Mouse (Mus musculus): ENCODE data around the gene Gdi2. TPM values are rescaled to one million over a fixed set of nuclear protein-coding genes. Genes with fewer than 3 reads are reported as not detected.
A peak's percentile ranks its signal among the peaks of the same experiment; 100 is the strongest.
"Not testable (repeated sequence)": the region's sequence is repeated elsewhere in the genome, so short reads cannot be mapped to it uniquely, and the experiment has no call there.

The Gdi2 gene
- 171 and 217 TPM in 2 replicates for polyA plus RNA-seq (2012; rRNA removed)

DNA sequence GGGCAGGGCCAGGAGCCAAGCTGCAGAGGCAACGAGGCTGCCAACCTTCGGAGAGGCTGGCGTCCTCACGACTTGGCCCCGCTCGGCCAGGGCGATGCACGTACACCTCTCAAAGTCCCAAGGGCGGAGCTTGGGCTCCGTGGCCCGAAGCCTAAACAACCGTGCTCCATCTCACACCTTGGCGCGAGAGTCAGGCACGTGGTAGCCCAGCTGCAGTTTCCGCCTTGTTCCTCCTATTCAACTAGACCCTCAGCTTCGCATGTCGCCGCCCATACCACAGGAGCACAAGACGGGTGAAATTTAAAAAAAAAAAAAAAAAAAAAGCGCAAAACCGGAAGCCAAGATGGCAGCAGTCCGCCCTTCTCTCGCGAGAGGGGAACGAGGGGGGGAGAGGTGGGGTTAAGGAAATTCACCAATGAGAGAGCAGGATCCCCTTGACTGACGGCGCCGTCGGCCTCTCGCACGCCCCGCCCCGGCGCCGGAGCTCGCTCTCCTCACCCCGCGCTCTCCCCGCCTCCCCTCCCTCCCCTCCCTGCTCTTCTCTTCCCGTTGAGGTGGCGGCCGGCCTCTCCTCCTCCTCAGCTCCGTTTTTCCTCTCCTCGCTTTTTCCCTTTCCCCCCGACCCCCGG is at the start of gene Gdi2:
TSS of gene Gdi2 (plus strand) at position 470 of the 629 bp plus-strand sequence.
- DNase-seq (ENCODE audit: low read depth, low spot score), result peak; percentile 88
- under 1% methylated on average over 43 of the region's 47 CpGs for WGBS

DNA sequence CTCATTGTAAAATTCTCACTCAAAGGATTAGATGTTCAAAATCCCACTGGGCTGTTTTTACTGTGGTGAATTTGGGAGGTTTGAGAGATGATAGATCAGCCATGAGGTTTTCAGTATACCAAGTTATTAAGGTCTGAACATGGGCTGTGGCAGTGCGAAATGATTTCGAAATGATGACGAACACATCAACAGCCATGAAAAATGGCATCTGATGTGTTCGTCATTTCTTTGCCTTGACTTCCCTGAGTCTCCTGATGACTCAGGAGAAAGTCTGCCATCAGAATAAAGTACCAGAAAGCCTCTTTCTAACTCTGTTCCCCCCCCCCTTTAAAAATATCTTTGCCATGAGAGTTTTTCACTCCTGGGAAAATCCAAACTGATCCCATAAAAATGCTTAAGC is 42.3 kb upstream of the Gdi2 start:
- WGBS, result 89% methylated on average over 4 of the region's 4 CpGs
- DNase-seq (ENCODE audit: low read depth, low spot score), result no peak

DNA sequence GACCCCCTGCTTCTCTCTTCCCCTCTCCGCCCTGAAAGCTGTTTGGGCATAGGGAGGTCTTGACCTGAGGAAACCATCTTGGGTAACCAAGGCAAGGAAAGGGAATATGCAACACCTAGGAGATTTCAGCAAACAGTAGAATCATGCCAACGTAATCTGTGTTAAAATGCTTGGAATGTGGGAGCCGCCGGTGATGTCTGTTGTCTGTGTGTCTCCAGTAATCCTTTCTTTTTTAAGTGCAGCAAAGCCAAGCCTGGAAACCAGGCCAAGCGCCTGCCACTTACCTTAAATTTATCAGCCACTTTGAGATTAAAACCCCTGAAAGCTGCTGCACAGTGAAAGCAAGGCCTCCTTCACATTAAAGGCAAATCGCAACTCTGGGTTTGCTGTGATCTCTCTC is 36.8 kb upstream of the Gdi2 start:
- 83% methylated on average over 6 of the region's 6 CpGs for WGBS
- DNase-seq (ENCODE audit: low read depth, low spot score), result not testable (repeated sequence)

DNA sequence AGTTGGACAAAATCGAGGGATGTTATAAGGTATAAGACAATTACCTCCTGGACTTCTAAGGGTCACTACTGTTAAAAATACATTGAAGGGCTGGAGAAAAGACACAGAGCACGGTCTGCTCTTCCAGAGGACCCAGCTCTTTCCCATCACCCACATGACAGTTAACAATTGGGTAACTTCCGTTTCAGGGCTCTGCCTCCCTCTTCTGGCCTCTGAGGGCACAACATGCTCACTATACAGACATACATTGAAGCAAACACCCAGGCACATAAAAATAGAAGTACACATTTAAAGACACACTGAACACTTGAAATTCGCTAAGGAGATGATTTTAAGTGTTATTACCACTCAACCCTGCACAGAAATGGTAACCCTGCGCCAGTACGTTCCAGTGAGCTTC is 22.5 kb upstream of the Gdi2 start:
- WGBS, result 84% methylated on average over 6 of the region's 6 CpGs
- DNase-seq (ENCODE audit: low read depth, low spot score), result not testable (repeated sequence)

DNA sequence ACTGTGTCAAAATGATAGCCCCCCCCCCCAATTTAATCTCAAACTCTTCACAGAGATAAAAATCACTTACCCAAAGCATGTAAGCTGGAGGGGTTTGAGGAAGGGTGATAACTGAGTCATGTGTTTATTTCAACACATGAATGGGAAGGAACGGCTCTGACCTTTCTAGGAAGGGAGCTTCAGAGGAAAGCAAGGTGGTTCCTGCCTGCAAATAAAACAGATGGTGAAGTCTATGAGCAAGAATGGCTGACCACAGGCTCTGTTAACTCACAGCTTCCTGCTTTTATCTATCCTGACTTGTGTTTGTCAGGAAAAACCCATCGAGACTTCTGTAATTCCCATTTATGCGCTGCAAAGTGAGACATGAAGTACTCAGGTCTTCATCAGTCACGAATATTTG is 18.5 kb upstream of the Gdi2 start:
- WGBS, result 60% methylated on average over 4 of the region's 4 CpGs
- not testable (repeated sequence) for DNase-seq (ENCODE audit: low read depth, low spot score)

DNA sequence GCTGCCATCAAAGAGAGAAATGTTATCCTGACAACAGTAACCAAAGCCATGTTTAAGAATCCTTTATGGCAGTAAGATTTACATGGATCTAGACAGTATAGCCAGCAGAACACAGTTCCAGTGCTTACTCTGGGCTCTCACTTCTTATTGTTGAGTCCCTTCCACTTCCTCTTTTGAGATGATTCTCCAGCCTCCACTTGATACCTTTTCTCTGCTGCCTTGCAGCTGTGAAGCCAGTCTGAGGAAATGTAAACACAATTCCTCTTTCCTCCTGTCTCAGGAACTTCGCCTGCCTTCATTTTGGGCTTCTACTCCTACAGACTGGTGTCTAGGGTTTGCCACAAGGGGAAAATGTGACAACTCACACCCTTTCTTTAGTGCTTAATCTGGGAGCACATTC is 17.9 kb upstream of the Gdi2 start:
- 21% methylated on average over 1 of the region's 1 CpGs for WGBS
- not testable (repeated sequence) for DNase-seq (ENCODE audit: low read depth, low spot score)

DNA sequence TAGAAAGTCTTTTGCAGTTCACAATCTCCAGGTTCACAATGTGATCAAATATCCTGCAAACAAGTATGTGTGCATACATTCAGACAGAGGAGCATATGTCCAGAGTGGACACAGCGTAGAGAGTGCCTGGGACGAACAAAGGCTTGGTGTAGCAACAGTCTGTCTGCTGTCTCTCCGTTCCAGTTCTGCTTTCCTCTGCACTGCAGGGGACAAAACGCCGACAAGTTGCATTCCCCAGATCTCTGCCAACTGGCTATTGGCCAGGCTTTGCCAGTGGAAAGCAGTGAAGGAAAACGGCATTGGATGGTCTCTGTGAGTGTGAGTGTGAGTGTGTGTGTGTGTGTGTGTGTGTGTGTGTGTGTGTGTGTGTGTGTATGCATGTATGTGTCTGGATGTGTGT is 14.4 kb upstream of the Gdi2 start:
- DNase-seq (ENCODE audit: low read depth, low spot score), result no peak
- 45% methylated on average over 6 of the region's 6 CpGs for WGBS

- no peak for DNase-seq (ENCODE audit: low read depth, low spot score)
- WGBS, result 86% methylated on average over 1 of the region's 1 CpGs
Observed at GRCm38 (mm10) chr13:3523946-3524345, 13.9 kb upstream of the Gdi2 start.

DNA sequence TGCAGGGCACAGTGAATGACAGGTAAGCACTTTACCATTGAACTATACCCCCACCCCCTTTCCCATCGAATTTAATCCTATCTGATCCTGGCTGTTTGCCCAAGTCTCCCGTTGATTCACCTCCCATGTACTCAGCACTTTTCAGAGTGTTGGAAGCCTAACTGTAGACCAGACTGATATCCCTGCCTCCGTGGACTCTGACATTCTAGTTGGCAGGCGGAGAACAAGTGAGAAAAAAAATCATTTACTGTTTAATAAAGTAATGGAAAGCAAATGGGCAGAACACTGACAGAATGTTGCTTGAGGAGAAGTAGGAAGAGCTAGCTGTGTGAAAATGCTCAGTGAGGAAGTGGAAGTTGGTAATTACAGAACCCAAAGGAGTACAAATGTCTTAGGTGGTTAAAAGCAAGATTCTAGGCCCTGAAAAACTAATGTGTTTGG is 12.2 kb upstream of the Gdi2 start:
- no peak for DNase-seq (ENCODE audit: low read depth, low spot score)
- whole genome bisulfite sequencing, result 56% methylated on average over 4 of the region's 4 CpGs

DNA sequence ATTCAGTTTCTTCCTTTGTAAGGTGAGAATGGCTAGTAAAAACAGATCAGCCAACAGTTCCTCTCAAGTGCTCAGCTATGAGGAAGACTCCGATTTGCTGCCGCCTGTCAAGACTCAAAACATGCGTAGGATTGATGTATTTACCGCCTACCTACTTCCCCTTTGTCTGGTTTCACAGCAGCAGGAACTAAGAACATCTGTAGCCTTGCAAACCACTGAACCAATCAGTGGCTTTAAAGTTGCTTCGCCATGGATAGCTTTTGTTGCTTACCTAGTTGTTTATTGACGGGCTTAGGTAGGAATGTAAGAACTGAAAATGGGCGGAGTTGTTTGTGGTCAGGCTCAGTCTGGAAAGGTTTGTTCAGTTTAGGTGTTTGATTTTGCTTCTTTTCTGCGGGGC is 11.5 kb upstream of the Gdi2 start:
- DNase-seq (ENCODE audit: low read depth, low spot score), result no peak
- 77% methylated on average over 8 of the region's 8 CpGs for WGBS

- WGBS, result 47% methylated on average over 3 of the region's 3 CpGs
Observed at GRCm38 (mm10) chr13:3530451-3530850, 7.4 kb upstream of the Gdi2 start.

DNA sequence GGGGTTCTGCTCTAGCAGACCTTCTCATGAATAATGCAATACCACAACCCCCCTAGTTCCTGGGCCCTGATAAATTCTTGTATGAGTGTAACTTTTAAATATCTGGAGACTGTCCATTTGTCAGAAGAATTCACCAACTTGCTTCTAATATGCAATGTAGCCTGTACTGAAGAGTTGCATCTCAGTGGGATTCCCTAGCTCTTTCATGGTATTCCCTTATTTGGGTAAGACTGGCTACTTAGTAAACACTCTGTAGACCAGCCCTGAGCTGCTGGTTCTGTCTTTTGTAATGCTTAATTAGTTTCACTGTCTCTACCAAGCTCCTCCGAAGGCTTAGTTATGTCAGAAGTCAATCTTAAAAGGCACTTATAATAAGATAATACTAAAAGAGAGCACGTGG is 6.7 kb upstream of the Gdi2 start:
- not testable (repeated sequence) for DNase-seq (ENCODE audit: low read depth, low spot score)
- WGBS, result 78% methylated on average over 2 of the region's 2 CpGs

More at GRCm38 (mm10) chr13:3530451-3530850, 7.4 kb upstream of the Gdi2 start:
- no peak for DNase-seq (ENCODE audit: low read depth, low spot score)

DNA sequence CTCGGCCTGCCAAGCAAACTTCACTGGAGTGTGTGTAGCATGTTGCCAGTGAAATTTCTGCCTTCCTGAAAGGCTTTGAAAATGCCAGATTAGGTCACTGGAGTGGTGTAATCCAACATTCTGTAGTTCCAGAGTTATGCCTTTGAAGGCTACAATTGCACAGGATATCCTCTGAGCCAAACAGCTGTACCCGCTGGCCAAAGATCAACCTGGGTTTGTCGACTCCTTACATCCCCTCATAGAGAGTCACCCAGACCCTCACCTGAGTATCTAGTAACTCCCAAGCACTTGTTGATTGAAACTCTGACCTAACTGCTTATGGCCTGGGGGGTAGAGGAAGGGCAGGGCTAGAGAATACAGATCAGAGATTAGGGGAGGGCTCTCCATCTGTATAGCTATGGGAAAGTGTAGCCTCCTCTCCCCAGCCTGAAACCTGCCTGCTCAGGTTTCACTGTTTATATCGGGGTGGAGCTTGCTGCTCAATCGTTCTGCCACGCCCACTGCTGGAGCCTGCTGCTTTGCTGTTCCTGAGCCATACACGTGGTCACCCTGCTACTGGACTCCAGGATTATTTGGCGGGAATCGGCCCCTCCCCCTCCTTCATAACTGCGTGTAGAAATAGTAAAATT is 6.1 kb upstream of the Gdi2 start:
- no peak for DNase-seq (ENCODE audit: low read depth, low spot score)
- WGBS, result 47% methylated on average over 10 of the region's 10 CpGs

- DNase-seq (ENCODE audit: low read depth, low spot score), result no peak
- 62% methylated on average over 4 of the region's 4 CpGs for WGBS
Observed at GRCm38 (mm10) chr13:3532451-3532850, 5.4 kb upstream of the Gdi2 start.

DNA sequence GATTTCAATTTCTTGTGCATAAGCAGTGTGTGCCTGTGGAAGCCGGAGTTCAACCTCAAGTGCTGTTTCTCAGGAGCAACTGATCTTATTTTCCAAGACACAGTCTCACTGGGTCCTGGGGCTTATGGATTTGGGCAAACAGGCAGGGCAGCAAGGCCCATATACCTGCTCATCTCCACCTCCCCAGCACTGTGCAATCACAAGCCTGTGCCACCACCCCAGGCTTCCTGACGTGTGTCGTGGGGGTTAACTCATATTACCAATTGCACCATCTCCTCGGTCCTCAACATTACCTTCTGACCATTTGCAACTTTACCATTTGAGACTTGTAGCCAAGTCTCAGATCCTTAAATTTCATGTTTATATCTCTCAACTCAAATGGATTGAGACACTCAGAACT is 3.7 kb upstream of the Gdi2 start:
- WGBS, result 98% methylated on average over 4 of the region's 4 CpGs
- DNase-seq (ENCODE audit: low read depth, low spot score), result no peak

DNA sequence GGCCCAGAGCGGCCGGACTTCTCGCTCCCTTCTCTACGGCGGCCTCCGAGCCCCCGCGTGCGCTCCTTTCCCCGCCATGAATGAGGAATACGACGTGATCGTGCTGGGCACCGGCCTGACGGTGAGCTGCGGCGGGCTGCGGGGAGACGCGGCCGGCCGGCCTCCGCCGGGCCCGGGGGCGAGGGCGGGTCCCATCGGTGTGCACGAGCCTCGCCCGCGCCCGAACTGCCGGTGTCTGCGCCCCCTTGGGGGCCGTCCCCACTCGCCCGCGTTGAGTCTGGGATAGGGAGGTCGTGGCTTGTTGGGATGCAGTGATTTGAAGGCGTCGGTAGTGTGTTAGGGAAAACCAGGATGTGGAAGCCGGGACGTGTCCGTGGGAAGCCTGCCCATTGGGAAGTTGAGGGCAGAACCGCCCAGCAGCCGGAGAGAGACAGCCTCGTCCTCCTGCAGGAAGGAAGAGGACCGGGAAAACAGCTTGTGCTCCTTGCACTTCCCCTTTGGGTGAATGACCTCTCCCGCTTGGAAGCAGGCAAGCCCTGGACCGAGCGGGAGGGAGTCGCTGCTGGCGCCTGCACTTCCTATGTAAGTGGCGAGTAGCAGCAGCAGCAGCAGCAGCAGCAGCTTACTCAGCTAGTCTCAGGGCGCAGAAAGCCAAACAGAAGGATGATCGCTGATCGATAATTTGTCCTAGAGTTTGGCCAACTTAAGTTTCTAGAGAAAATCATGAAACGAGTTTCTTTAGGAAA is 533 bp downstream of the Gdi2 start:
- DNase-seq (ENCODE audit: low read depth, low spot score), result peak; percentile 70
- under 1% methylated on average over 59 of the region's 59 CpGs for WGBS

DNA sequence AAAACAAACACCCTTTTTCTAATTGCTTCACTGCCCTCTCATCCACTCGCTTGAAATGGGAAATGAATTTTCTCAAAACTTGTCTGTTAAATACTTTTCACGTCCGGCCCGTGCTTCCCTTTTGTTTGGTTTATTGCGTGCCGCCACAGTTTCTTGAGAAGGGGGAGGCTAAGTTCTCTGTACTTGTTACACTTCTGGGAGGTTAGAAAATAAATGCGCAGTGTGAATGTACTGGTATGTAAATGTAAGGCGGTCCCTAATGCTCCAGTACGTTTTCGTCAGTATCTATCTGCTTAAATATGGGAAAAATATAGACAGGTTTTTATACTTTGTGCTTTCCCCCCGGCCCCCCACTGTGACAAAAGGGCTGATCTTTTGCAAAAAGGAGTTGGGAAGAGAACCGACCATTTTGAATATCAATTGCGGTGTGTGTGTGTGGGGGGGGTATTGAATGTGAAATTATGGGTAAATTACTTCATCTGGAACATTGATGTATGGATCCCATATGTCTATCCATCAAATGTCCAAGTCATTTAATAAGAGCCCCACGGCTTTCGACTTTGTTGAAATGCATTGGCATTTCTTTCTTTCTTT is 1.2 kb downstream of the Gdi2 start:
- WGBS, result 2% methylated on average over 15 of the region's 15 CpGs
- DNase-seq (ENCODE audit: low read depth, low spot score), result no peak

GRCm38 (mm10) chr13:3540166-3540565 is 2.3 kb downstream of the Gdi2 start:
- no peak for DNase-seq (ENCODE audit: low read depth, low spot score)
- 35% methylated on average over 2 of the region's 2 CpGs for WGBS

DNA sequence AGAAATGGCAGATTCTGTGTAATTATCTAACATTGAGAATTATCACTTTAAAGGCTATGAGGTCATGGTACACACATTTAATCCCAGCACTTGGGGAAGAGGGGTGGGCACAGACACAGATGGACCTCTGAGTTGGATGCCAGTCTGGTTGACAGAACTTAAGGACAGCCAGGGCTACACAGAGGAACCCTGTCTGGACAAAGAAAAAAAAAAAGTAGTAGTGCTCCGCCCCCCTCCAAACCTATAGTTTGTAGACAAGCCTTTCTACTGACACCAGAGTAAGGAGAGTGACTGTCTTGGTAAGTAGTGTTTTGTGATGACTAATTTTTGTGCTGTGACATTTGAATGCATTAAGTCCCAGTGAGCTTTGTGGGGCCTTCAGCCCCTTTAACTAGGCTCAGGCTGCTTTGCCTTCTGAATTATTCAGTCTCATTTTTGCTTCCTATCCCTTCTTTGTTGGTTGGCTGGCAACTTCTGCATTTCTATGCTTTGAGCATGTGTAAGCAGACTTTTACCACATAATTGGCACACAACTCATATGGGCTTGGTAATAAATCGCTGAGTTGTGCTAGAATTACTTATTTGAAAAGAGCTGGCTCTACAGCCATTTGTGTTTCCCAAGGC is 3.4 kb downstream of the Gdi2 start:
- 46% methylated on average over 2 of the region's 2 CpGs for WGBS

More for the DNA sequence above, 3.4 kb downstream of the Gdi2 start:
- no peak for DNase-seq (ENCODE audit: low read depth, low spot score)

All from large intestine, adult 2 months (tissue).